Mouse (Mus musculus) testis, adult 2 months (tissue): Measurements from ENCODE around the gene Tmem45a. TPM values are rescaled to one million over a fixed set of nuclear protein-coding genes. Genes with fewer than 3 reads are reported as not detected.

Source experiments
- H3K27ac ChIP-seq: fragments of 200-500 bp; 2 replicates; pipeline ENCODE4 v1.5.1; 2012; ENCODE audit warnings: low read depth, low read length; ENCODE audit not compliant: control insufficient read depth, insufficient read depth
- H3K27me3 ChIP-seq: fragments of 200-500 bp; 2 replicates; pipeline ENCODE4 v1.6.1; 2012; ENCODE audit warnings: mild to moderate bottlenecking, low read length, moderate library complexity; ENCODE audit not compliant: control insufficient read depth, insufficient read depth
- H3K36me3 ChIP-seq: fragments of 200-500 bp; 2 replicates; pipeline ENCODE4 v1.6.1; 2012; ENCODE audit warnings: mild to moderate bottlenecking, low read length; ENCODE audit not compliant: control insufficient read depth, insufficient read depth
- H3K4me1 ChIP-seq: fragments of 200-500 bp; 2 replicates; pipeline ENCODE4 v1.6.1; 2012; ENCODE audit warnings: low read length; ENCODE audit not compliant: control insufficient read depth, insufficient read depth
- H3K4me3 ChIP-seq: fragments of 200-500 bp; 2 replicates; pipeline ENCODE4 v1.5.1; 2012; ENCODE audit warnings: low read depth, mild to moderate bottlenecking, low read length, moderate library complexity, mixed read lengths; ENCODE audit not compliant: control insufficient read depth
- CTCF ChIP-seq: fragments of 200-500 bp; IDR thresholded peaks from 2 replicates; pipeline ENCODE4 v1.5.1; 2012; ENCODE audit warnings: low read depth, mild to moderate bottlenecking, inconsistent platforms, low read length, moderate library complexity; ENCODE audit not compliant: control insufficient read depth, insufficient read depth, insufficient replicate concordance
- POLR2A ChIP-seq: fragments of 200-500 bp; IDR thresholded peaks from 2 replicates; pipeline ENCODE4 v1.6.1; 2012; ENCODE audit warnings: low read depth, mild to moderate bottlenecking, inconsistent platforms, low read length, moderate library complexity; ENCODE audit not compliant: control insufficient read depth
- polyA plus RNA-seq: library from polyadenylated mRNA; depleted of rRNA; stranded (reverse); fragments of >200 nt; gene quantifications from 2 replicates; pipeline ENCODE4 v1.2.3, GENCODE M21; 2012

Gene Tmem45a
- polyA plus RNA-seq, 1 experiment = 1.4 TPM

DNA sequence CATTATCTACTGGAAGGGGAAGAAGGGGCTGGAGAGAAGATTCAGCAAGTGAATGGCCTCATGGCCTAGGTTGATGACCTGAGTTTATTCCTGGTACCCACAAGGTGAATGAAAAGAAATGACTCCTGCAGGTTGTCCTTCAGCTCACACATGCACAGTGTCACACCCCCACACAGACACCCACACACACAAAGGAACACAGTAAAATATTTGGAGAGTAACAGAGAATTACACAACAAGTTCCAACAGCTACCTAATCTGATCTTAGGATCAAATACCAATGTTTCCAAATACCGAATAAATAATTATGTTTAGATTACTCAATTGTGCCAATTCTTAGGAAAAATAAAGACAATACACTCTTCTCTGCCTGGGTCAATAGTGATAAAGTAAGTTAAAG lies 52.7 kb downstream of the Tmem45a start:
- no peak overlapping the region for H3K4me3 ChIP-seq
- no peaks in the 10 kb centered on the region for H3K27me3 ChIP-seq
- no peaks in the 10 kb centered on the region for H3K36me3 ChIP-seq
- TF ChIP-seq CTCF = no peak
- TF ChIP-seq POLR2A = no peak
- no peak overlapping the region for H3K27ac ChIP-seq
- no peaks in the 10 kb centered on the region for H3K4me1 ChIP-seq

DNA sequence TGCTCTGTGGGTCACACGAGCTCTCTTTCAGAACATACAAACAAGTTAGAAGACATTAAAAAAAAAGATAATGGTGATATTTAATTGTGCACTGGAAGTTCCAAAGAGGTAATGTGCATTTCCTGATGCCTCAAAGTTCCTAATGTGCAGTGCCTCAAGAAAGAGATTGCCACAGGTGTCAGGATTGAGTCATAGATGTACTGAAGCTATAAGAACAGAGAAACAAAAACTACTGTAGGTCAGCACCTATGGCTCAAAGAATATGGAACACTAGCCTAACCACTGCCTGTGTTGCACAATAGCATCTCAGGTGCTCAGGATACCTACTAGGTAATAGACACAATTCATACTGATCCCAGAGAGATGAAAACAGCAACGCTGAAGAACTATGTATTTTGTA lies 54.0 kb downstream of the Tmem45a start:
- no peaks in the 10 kb centered on the region for H3K4me1 ChIP-seq
- no peaks in the 10 kb centered on the region for H3K27me3 ChIP-seq
- H3K4me3 ChIP-seq = no peak overlapping the region
- TF ChIP-seq CTCF (no peak), POLR2A (no peak)
- H3K36me3 ChIP-seq = no peaks in the 10 kb centered on the region
- no peak overlapping the region for H3K27ac ChIP-seq

DNA sequence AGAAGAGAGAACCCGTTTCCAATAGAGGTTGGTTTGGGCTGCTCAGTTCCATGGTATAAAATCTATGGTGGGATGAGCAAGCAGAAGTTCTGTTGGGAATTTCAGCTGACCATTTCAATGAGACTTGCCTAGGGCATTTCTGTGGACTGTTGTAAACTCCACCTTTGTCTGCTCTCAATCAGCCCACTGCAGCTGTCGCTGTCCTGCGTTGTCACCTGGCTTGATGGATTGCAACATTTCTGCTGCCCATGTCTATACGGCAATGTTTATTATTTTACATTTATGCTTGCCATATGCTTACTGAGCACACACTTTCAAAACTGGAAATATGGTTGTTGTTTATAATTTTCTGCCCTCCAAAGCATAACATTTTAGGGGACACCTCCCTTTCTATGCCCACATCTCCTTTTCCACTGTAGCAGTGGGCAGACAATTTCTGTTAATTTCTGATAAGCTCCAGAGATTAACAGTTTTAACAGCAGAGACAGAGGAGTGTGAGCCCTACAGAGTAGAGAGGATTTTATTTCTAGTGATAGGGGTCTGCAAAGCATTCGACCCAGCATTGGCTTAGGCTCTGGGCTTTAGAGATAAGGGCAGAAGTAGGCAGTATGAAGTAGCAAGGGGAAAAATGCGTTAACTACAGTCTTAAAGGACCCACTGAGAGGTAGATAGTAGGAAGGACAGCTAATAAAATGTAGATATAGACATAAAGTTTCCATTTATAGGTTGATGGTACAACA lies 84.4 kb downstream of the Tmem45a start:
- H3K4me1 ChIP-seq = no peaks in the 10 kb centered on the region
- H3K36me3 ChIP-seq = no peaks in the 10 kb centered on the region
- H3K27ac ChIP-seq = no peak overlapping the region
- H3K4me3 ChIP-seq = no peak overlapping the region
- TF ChIP-seq POLR2A (no peak), CTCF (no peak)
- no peaks in the 10 kb centered on the region for H3K27me3 ChIP-seq

DNA sequence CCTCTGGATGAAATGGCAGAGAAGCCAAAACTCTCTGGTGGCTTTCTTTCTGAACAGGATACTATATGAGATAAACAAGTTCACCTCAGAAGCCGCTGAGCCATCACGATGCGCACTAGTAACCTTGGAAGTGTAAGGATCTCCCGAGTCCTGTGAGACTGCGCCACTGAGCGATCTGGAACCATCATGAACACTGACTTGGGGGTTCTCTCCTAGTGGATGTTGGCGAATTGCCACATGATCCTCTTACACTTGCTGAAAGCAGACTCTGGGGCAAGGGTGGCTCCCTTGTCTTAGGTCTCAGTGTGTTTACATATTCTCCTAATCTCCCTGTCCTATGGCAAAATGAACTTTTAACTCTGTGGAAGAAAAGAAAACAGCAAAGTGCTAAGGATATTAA lies 85.0 kb downstream of the Tmem45a start:
- no peak overlapping the region for H3K4me3 ChIP-seq
- no peak overlapping the region for H3K27ac ChIP-seq
- no peak for TF ChIP-seq CTCF
- no peak for TF ChIP-seq POLR2A
- H3K27me3 ChIP-seq = no peaks in the 10 kb centered on the region
- no peaks in the 10 kb centered on the region for H3K4me1 ChIP-seq
- H3K36me3 ChIP-seq = no peaks in the 10 kb centered on the region

DNA sequence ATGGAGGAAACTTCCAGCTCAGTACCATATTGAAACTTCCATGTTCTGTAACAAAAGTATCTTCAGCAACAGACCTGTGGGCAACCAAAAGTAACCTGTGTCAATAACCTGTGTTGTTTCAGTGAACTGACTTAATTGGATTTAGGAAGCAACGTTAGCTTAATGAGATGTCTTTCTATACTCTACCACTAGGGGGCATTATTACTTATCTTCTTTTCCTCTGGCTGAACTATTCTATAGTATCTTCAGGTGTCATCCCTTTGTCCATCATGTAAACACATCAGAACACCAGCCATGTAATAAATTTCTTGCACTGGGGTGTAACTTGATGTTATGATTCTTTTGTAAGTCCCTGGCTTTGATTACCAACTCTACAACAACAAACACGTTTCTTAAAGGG lies 85.5 kb downstream of the Tmem45a start:
- no peak overlapping the region for H3K27ac ChIP-seq
- TF ChIP-seq POLR2A (no peak), CTCF (no peak)
- no peaks in the 10 kb centered on the region for H3K27me3 ChIP-seq
- no peaks in the 10 kb centered on the region for H3K4me1 ChIP-seq
- H3K4me3 ChIP-seq = no peak overlapping the region
- no peaks in the 10 kb centered on the region for H3K36me3 ChIP-seq

DNA sequence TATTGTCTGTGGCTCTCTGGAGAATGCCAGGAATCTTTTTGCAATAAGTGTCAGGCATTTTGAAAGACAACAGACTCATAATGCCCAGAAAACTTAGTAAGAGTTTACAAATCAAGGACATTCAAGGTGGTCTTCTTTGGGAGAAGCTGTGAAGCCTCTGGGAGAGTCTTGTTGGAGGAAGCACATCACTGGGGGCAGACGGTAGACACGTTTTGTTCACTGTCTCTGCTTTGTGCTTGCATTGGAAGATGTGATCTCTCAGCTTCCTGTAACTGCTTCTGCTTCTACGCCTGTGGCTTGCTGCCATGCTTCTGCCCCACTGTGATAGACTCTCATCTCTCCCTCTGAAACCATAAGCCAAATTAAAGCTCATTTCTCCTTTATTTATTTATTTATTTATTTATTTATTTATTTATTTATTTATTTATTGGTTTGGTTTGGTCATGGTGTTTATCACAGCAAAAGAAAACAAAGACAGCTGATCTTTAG lies 86.4 kb downstream of the Tmem45a start:
- Histone ChIP-seq H3K27ac (no peak overlapping the region), H3K4me1 (no peaks in the 10 kb centered on the region), H3K4me3 (no peak overlapping the region), H3K36me3 (no peaks in the 10 kb centered on the region), H3K27me3 (no peaks in the 10 kb centered on the region)
- TF ChIP-seq CTCF = no peak
- TF ChIP-seq POLR2A = no peak

DNA sequence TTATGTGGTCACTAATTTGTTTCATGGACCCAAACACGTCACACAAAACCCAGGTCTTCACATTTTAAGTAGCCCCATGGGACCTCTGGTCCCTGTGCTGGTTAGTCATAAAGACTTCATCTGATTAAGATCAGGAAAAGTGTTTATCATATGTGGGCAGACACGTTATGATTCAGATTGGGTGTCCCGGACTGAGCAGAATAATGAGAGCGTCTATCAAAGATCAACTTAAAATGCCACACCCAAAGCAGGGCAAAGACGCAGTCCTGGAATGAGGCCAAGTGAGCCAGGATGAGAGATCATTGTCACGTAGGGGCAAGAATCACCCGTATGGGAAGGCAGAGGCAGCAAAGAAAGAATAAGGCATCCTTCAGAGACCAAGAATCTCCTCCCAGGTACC lies 87.1 kb downstream of the Tmem45a start:
- H3K4me3 ChIP-seq = no peak overlapping the region
- no peaks in the 10 kb centered on the region for H3K36me3 ChIP-seq
- TF ChIP-seq POLR2A (no peak), CTCF (no peak)
- no peaks in the 10 kb centered on the region for H3K27me3 ChIP-seq
- no peak overlapping the region for H3K27ac ChIP-seq
- H3K4me1 ChIP-seq = no peaks in the 10 kb centered on the region
